Mouse (Mus musculus) midbrain, embryonic 11.5 days (tissue): ENCODE data around the gene Sebox. TPM values are rescaled to one million over a fixed set of nuclear protein-coding genes. Genes with fewer than 3 reads are reported as not detected.

Experiments used
- ATAC-seq: fragments of 200-750 bp; cut with Nextera tagmentation; 2 replicates; pipeline ENCODE4 v1.8.0; 2017; ENCODE audit warnings: moderate TSS enrichment, moderate library complexity; ENCODE audit not compliant: low FRiP score
- DNase-seq: peaks from one replicate; pipeline ENCODE4 v3.0.0; 2015; ENCODE audit warnings: low spot score; ENCODE audit errors: missing footprints
- H3K27ac ChIP-seq: fragments of 300-500 bp; sonication (generic); 2 replicates; pipeline ENCODE4 v1.5.1; 2014; ENCODE audit warnings: low read depth, low read length
- H3K27me3 ChIP-seq: fragments of 300-500 bp; sonication (generic); 2 replicates; pipeline ENCODE4 v1.6.1; 2014; ENCODE audit warnings: mild to moderate bottlenecking, low read length, moderate library complexity, mixed read lengths; ENCODE audit not compliant: control insufficient read depth, insufficient read depth
- H3K36me3 ChIP-seq: fragments of 300-500 bp; sonication (generic); 2 replicates; pipeline ENCODE4 v1.6.1; 2014; ENCODE audit warnings: mild to moderate bottlenecking, low read length, moderate library complexity, mixed read lengths; ENCODE audit not compliant: control insufficient read depth, insufficient read depth
- H3K4me1 ChIP-seq: fragments of 300-500 bp; sonication (generic); 2 replicates; pipeline ENCODE4 v1.6.1; 2014; ENCODE audit warnings: low read length; ENCODE audit not compliant: control insufficient read depth, insufficient read depth
- H3K4me2 ChIP-seq: fragments of 300-500 bp; sonication (generic); 2 replicates; pipeline ENCODE4 v1.6.1; 2014; ENCODE audit warnings: mild to moderate bottlenecking, moderate library complexity
- H3K4me3 ChIP-seq: fragments of 300-500 bp; sonication (generic); 2 replicates; pipeline ENCODE4 v1.5.1; 2014; ENCODE audit warnings: low read depth, low read length
- H3K9ac ChIP-seq: fragments of 300-500 bp; sonication (generic); 2 replicates; pipeline ENCODE4 v1.6.1; 2014; ENCODE audit warnings: low read length
- H3K9me3 ChIP-seq: fragments of 300-500 bp; sonication (generic); 2 replicates; pipeline ENCODE4 v1.6.1; 2016; ENCODE audit warnings: low read length; ENCODE audit not compliant: control insufficient read depth
- WGBS: fragments of 180-500 bp; shearing (Covaris S2); extraction: QIAGEN DNeasy Blood & Tissue Kit; methylation state at CpG from one replicate; pipeline ENCODE4 v1.1.7; 2014; 5-methylcytosine and 5-hydroxymethylcytosine counted together
- polyA plus RNA-seq: library from polyadenylated mRNA; unstranded; fragments of >200 nt; fragmentation: Nextera tagmentation; extraction: Ambion mirVana; gene quantifications from 2 replicates; pipeline ENCODE4 v1.2.1, GENCODE M21; 2014

The Sebox gene
- polyA plus RNA-seq, 1 experiment from 2014 or later, result not detected

- Histone ChIP-seq H3K9me3 (no peaks in the 10 kb centered on the region), H3K4me2 (peak overlapping the region; percentile 92), H3K27me3 (no peaks in the 10 kb centered on the region), H3K36me3 (peaks cover 5% of the 10 kb centered on the region; the same call in 1 of the 2 replicates), H3K9ac (peak overlapping the region; percentile 80), H3K4me1 (peaks cover 17% of the 10 kb centered on the region), H3K4me3 (peak overlapping the region; percentile 82), H3K27ac (peak overlapping the region; percentile 59)
- no peak for DNase-seq
- WGBS, result 5% methylated on average over 14 of the region's 14 CpGs
- peak; percentile 4 for ATAC-seq
Measured at GRCm38 (mm10) chr11:78536690-78537084, 33.4 kb downstream of the Sebox start.

DNA sequence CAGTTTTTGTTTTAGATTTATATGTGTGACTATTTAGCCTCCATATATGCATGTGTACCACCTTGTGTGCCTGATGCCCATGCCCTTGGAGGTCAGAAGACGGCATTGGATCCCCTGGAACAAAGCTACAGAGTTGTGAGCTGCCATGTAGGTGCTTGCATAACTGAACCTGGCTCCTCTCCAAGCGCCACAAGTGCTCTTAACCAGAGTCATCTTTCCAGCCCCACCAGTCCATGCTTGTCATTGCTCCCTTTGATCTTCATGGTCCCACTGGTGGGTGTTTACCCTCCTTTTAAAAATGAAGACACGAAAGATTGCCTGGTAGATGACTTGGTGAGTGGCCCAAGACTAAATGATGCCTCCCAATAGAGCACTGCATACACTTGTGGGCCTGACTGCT, 37.1 kb downstream of the Sebox start:
- Histone ChIP-seq H3K4me2 (no peak overlapping the region), H3K36me3 (peaks cover 11% of the 10 kb centered on the region; the same call in 1 of the 2 replicates), H3K9ac (no peak overlapping the region), H3K9me3 (no peaks in the 10 kb centered on the region), H3K27me3 (no peaks in the 10 kb centered on the region), H3K4me1 (peaks cover 9% of the 10 kb centered on the region), H3K27ac (no peak overlapping the region), H3K4me3 (no peak overlapping the region)
- DNase-seq (no peak), ATAC-seq (no peak)
- WGBS, result 92% methylated on average over 3 of the region's 3 CpGs

- 97% methylated on average over 7 of the region's 7 CpGs for WGBS
- H3K27me3 ChIP-seq, result no peaks in the 10 kb centered on the region
- no peak for DNase-seq
- H3K4me2 ChIP-seq, result no peak overlapping the region
- no peak overlapping the region for H3K4me3 ChIP-seq
- no peak overlapping the region for H3K27ac ChIP-seq
- ATAC-seq, result no peak
- peaks cover 8% of the 10 kb centered on the region; the same call in 1 of the 2 replicates for H3K36me3 ChIP-seq
- H3K9me3 ChIP-seq, result no peaks in the 10 kb centered on the region
- H3K9ac ChIP-seq, result no peak overlapping the region
- H3K4me1 ChIP-seq, result peaks cover 11% of the 10 kb centered on the region
Measured at GRCm38 (mm10) chr11:78544449-78545111, 41.3 kb downstream of the Sebox start.

- Histone ChIP-seq H3K27me3 (no peaks in the 10 kb centered on the region), H3K4me1 (peaks cover 12% of the 10 kb centered on the region), H3K36me3 (peaks cover 6% of the 10 kb centered on the region; the same call in 1 of the 2 replicates), H3K4me3 (no peak overlapping the region), H3K27ac (no peak overlapping the region), H3K4me2 (no peak overlapping the region), H3K9ac (no peak overlapping the region), H3K9me3 (no peaks in the 10 kb centered on the region)
- DNase-seq, result no peak
- ATAC-seq, result no peak
- WGBS, result 77% methylated on average over 8 of the region's 8 CpGs
Measured at GRCm38 (mm10) chr11:78545181-78545580, 41.9 kb downstream of the Sebox start.

DNA sequence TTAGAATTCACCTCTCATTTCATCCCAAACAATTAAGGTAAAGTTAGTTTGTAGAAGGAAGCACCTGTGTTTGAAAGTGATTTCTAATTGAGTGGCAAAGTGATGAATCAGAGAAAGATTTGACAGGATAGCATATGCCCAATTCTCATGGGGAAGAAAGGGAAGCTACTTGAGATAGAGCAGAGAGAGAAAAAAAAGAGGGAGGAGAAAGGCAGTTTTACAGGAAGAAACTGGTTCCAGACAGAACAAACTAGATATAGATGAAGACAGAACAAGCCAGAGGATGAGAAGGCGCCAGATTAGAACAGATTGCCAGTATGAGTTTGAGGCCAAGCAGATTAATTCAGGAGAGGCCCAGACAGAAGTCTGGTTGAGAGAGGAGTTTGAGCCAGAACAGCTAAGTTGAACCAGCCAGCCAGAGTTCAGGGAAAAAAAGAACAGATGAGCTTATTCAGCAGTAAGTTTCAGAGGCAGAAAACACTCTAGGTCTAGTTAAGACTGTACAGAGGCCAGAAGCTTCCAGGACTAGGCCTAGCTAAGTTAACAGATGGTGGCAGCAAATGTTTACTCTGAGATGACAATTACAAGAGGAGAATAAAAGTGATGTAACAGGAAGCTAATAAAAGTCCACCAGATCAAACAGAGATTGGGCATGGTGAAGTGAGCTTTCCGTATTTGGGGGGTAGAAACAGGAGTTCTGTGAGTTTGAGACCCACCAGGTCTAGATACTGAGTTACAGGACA, 44.6 kb downstream of the Sebox start:
- Histone ChIP-seq H3K9ac (no peak overlapping the region), H3K36me3 (peaks cover 4% of the 10 kb centered on the region; the same call in 1 of the 2 replicates), H3K9me3 (no peaks in the 10 kb centered on the region), H3K4me1 (peaks cover 12% of the 10 kb centered on the region), H3K27ac (no peak overlapping the region), H3K4me3 (no peak overlapping the region), H3K4me2 (no peak overlapping the region), H3K27me3 (no peaks in the 10 kb centered on the region)
- ATAC-seq (no peak), DNase-seq (no peak)
- 90% methylated on average over 2 of the region's 2 CpGs for WGBS

DNA sequence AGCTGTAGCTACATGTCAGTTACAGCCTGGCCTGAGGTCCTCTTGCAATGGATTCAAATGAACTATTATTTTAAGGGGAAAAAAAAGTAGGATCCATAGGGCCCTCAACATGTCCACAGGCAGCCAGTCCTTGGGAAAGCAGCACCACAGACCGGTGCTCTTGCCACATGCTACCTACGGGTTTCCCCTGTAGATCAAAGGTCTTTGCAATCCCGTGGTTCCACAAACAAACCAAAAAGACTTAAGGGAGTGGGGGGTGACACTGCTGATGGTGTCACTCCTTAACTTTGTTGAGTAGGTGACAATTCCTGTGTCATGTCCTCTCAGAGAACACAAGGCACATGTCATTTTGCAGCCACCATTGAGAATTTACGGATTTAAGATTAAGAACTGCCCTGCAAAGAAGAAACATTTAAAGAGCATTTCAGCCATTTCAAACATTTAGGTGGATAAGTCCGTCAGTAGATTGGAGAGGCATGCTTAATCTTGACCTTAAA, 46.3 kb downstream of the Sebox start:
- no peaks in the 10 kb centered on the region for H3K9me3 ChIP-seq
- peak overlapping the region; percentile 69 for H3K4me3 ChIP-seq
- peak overlapping the region; percentile 75 for H3K9ac ChIP-seq
- no peak for DNase-seq
- H3K27me3 ChIP-seq, result no peaks in the 10 kb centered on the region
- peak overlapping the region; percentile 62 for H3K4me2 ChIP-seq
- H3K36me3 ChIP-seq, result no peaks in the 10 kb centered on the region
- H3K4me1 ChIP-seq, result peaks cover 12% of the 10 kb centered on the region
- no peak overlapping the region for H3K27ac ChIP-seq
- 12% methylated on average over 5 of the region's 5 CpGs for WGBS
- no peak for ATAC-seq

- H3K4me3 ChIP-seq, result peak within 1 kb of the TSS; percentile 69
- no peaks in the 10 kb centered on the region for H3K36me3 ChIP-seq
- H3K4me2 ChIP-seq, result peak within 1 kb of the TSS; percentile 62
- peaks cover 12% of the 10 kb centered on the region for H3K4me1 ChIP-seq
- no peaks in the 10 kb centered on the region for H3K27me3 ChIP-seq
- ATAC-seq (peak; percentile 100), DNase-seq (peak; percentile 98)
- under 1% methylated on average over 60 of the region's 60 CpGs for WGBS
- H3K27ac ChIP-seq, result peak within 1 kb of the TSS; percentile 72
- H3K9me3 ChIP-seq, result no peaks in the 10 kb centered on the region
- peak within 1 kb of the TSS; percentile 75 for H3K9ac ChIP-seq
Measured at GRCm38 (mm10) chr11:78550168-78551058, 47.2 kb downstream of the Sebox start, which contains the start of gene Tmem97. TSS of gene Tmem97 (minus strand) at chr11:78550777.

GRCm38 (mm10) chr11:78551059-78551398, 47.8 kb downstream of the Sebox start:
- Histone ChIP-seq H3K27me3 (no peaks in the 10 kb centered on the region), H3K4me2 (peak overlapping the region; percentile 62), H3K4me3 (peak overlapping the region; percentile 69), H3K36me3 (no peaks in the 10 kb centered on the region), H3K9ac (peak overlapping the region; percentile 60), H3K4me1 (peaks cover 12% of the 10 kb centered on the region), H3K9me3 (no peaks in the 10 kb centered on the region), H3K27ac (0 out of 2 replicates have a peak overlapping the region, but pooled peaks have one; percentile 17)
- peak; percentile 47 for ATAC-seq
- 35% methylated on average over 6 of the region's 6 CpGs for WGBS
- no peak for DNase-seq
